Mouse (Mus musculus): Measurements from ENCODE around the gene Xylt2. TPM values are rescaled to one million over a fixed set of nuclear protein-coding genes. Genes with fewer than 3 reads are reported as not detected.
A peak's percentile ranks its signal among the peaks of the same experiment; 100 is the strongest.

Xylt2 gene
- polyA plus RNA-seq, 1 experiment from 2014 or later, result 18.5 TPM

DNA sequence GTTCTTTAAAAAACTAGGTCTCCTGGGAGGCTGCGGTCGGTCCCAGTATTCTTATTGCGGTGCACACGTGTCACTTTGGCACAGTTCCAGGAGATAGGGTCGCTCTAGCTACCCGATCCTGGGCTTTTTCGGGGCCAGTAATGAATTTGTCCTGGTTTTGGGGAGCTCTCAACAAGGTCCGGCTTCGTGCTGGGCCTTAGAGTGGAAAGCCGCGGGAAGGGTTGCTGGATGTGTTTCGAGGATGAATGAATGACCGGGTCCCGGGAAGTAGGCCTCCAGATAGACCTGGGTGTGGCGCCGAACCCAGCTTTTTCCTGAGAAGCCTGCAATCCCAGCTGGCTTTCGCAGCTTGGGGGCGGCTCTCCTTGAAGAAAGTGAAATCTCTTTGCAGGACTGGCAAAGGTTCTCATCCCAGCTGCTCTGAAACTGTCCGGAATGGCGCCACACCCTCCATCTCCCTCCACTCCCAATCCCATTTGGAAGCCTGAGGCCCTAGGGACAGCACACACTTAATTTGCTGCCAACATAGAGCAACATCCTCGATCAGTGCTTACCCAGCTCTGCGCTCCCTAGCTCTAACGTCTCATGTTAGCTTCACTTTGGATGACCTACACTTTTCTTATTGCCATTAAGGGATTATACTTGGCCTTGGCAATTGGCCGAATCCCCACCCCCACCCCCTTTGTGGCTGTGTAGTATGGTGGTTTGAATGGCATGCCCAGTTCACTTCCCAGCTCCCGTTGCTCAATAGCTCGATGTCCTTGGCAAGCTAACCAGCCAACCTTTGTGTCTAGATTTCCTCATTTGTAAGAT, 46.9 kb downstream of the Xylt2 start:
- no peaks in the 10 kb centered on the region for H3K9me3 ChIP-seq (ENCODE audit: control insufficient read depth, low read length)
- peaks cover 8% of the 10 kb centered on the region for H3K4me1 ChIP-seq (ENCODE audit: control insufficient read depth, insufficient read depth, low read length)
- ATAC-seq (ENCODE audit: low FRiP score, low TSS enrichment), result peak; percentile 29; the same call in 1 of the 2 replicates
- peak overlapping the region; percentile 73 for H3K4me2 ChIP-seq (replicated peaks; ENCODE audit: low read depth, low read length)
- 14% methylated on average over 26 of the region's 26 CpGs for WGBS
- H3K27ac ChIP-seq (ENCODE audit: low read depth, low read length), result peak overlapping the region; percentile 45; the same call in 1 of the 2 replicates
- no peaks in the 10 kb centered on the region for H3K27me3 ChIP-seq (ENCODE audit: control insufficient read depth, insufficient read depth, low read length)
- peak overlapping the region; percentile 84 for H3K4me3 ChIP-seq (ENCODE audit: low read length)
- peaks cover 38% of the 10 kb centered on the region for H3K36me3 ChIP-seq (ENCODE audit: control insufficient read depth, insufficient read depth, low read length)
- peak overlapping the region; percentile 85 for H3K9ac ChIP-seq (ENCODE audit: low read depth, low read length)

DNA sequence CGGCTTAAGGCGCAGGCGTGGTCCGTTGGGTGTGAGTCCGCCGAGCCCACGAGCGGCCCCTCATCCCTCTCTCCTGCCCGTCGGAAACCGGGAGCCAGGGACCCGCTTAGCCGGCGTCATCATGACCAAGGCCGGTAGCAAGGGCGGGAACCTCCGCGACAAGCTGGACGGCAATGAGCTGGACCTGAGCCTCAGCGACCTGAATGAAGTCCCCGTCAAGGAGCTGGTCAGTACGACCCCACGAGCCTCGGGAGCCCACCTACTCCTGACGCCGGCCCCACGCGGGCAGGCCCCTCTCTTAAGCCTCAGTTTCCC, 47.5 kb downstream of the Xylt2 start:
- ATAC-seq (ENCODE audit: low FRiP score, low TSS enrichment), result peak; percentile 83

DNA sequence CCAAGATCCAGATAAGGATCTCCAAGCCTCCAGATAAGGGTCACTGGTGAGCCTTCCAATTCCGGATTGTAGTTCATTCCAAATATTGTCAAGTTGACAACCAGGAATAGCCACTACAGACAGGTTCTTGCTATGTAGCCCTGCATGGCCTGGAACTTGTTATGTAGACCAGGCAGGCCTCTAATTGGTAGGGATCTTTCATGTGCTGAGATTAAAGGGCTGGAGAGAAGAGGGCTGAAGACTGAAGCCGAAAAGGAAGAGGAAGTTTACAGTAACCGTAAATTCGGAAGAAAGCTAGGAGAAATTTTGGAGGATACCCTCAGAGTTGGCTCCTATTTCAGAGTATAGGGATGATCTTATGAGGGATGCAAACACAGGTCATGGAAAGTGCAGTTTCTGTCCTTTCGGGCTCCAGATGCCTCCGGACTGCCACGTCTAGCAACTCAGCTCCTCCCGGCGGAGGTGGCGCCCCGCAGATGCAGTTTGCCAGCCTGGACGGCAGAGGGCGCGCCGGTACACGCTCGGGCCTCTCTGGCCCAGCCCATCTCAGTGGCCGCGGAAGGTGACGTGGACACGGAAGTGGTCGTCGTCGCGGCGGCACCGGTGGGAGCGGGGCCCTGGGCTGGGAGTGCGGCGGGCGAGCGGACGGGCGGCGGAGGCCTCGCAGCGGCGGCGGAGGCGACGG, 48.0 kb downstream of the Xylt2 start, which contains the start of gene Lrrc59:
TSS of gene Lrrc59 (plus strand) at position 569 of the 685 bp plus-strand sequence.
- Histone ChIP-seq H3K9me3 (ENCODE audit: control insufficient read depth, low read length) (no peaks in the 10 kb centered on the region), H3K9ac (ENCODE audit: low read depth, low read length) (peak within 1 kb of the TSS; percentile 85), H3K4me3 (ENCODE audit: low read length) (peak within 1 kb of the TSS; percentile 84), H3K4me1 (ENCODE audit: control insufficient read depth, insufficient read depth, low read length) (peaks cover 8% of the 10 kb centered on the region), H3K36me3 (ENCODE audit: control insufficient read depth, insufficient read depth, low read length) (peaks cover 27% of the 10 kb centered on the region), H3K27ac (ENCODE audit: low read depth, low read length) (peak within 1 kb of the TSS; percentile 45; the same call in 1 of the 2 replicates), H3K27me3 (ENCODE audit: control insufficient read depth, insufficient read depth, low read length) (no peaks in the 10 kb centered on the region), H3K4me2 (replicated peaks; ENCODE audit: low read depth, low read length) (peak within 1 kb of the TSS; percentile 73)
- 6% methylated on average over 41 of the region's 41 CpGs for WGBS
- ATAC-seq (ENCODE audit: low FRiP score, low TSS enrichment), result peak; percentile 99

More for the DNA sequence above, 47.5 kb downstream of the Xylt2 start:
- H3K27ac ChIP-seq (ENCODE audit: low read depth, low read length), result peak overlapping the region; percentile 45; the same call in 1 of the 2 replicates
- peak overlapping the region; percentile 84 for H3K4me3 ChIP-seq (ENCODE audit: low read length)
- H3K9ac ChIP-seq (ENCODE audit: low read depth, low read length), result peak overlapping the region; percentile 85
- H3K9me3 ChIP-seq (ENCODE audit: control insufficient read depth, low read length), result no peaks in the 10 kb centered on the region
- peaks cover 32% of the 10 kb centered on the region for H3K36me3 ChIP-seq (ENCODE audit: control insufficient read depth, insufficient read depth, low read length)
- H3K27me3 ChIP-seq (ENCODE audit: control insufficient read depth, insufficient read depth, low read length), result no peaks in the 10 kb centered on the region
- H3K4me1 ChIP-seq (ENCODE audit: control insufficient read depth, insufficient read depth, low read length), result peaks cover 8% of the 10 kb centered on the region
- under 1% methylated on average over 28 of the region's 28 CpGs for WGBS
- H3K4me2 ChIP-seq (replicated peaks; ENCODE audit: low read depth, low read length), result peak overlapping the region; percentile 73

DNA sequence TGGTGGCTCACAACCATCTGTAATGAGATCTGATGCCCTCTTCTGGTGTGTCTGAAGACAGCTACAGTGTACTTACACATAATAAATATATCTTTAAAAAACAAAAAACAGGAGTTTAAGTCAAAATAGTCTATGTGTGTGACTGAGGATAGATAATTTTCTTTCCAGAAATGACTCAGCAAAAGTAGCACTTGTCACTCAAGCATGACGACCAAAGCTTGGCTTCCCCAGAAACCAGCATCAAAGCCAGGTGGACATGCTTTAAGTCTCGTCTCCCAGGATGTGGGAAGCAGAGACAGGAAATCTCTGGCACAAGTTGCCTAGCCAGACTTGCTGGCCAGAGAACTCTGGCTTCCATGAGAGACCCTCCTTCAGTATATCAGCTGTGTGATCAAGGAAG, 55.2 kb downstream of the Xylt2 start:
- no peak overlapping the region for H3K27ac ChIP-seq (ENCODE audit: low read depth, low read length)
- ATAC-seq (ENCODE audit: low FRiP score, low TSS enrichment), result no peak
- WGBS, result 77% methylated on average over 2 of the region's 2 CpGs

DNA sequence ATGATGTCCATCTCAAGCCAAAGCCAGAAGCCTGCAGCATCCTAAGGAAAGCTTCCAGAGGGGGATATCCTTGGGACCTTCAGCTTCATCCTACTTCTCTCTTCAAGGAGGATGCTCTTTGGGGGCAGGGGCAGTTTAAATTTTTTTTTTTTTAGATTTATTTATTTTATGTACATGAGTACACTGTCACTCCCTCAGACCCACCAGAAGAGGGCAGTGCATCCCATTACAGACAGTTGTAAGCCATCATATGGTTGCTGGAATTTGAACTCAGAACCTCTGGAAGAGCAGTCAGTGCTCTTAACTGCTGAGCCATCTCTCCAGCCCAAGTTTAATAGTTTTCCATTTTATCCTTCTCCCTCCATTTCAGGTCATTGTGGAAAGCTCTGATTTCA, 55.9 kb downstream of the Xylt2 start:
- H3K4me3 ChIP-seq (ENCODE audit: low read length), result no peak overlapping the region
- no peak overlapping the region for H3K27ac ChIP-seq (ENCODE audit: low read depth, low read length)
- no peaks in the 10 kb centered on the region for H3K27me3 ChIP-seq (ENCODE audit: control insufficient read depth, insufficient read depth, low read length)
- no peak overlapping the region for H3K9ac ChIP-seq (ENCODE audit: low read depth, low read length)
- H3K4me2 ChIP-seq (replicated peaks; ENCODE audit: low read depth, low read length), result no peak overlapping the region
- no peaks in the 10 kb centered on the region for H3K4me1 ChIP-seq (ENCODE audit: control insufficient read depth, insufficient read depth, low read length)
- no peak for ATAC-seq (ENCODE audit: low FRiP score, low TSS enrichment)
- H3K9me3 ChIP-seq (ENCODE audit: control insufficient read depth, low read length), result no peaks in the 10 kb centered on the region
- no peaks in the 10 kb centered on the region for H3K36me3 ChIP-seq (ENCODE audit: control insufficient read depth, insufficient read depth, low read length)

More for the DNA sequence above, 55.2 kb downstream of the Xylt2 start:
- Histone ChIP-seq H3K4me3 (ENCODE audit: low read length) (no peak overlapping the region), H3K4me1 (ENCODE audit: control insufficient read depth, insufficient read depth, low read length) (no peaks in the 10 kb centered on the region), H3K9me3 (ENCODE audit: control insufficient read depth, low read length) (no peaks in the 10 kb centered on the region), H3K4me2 (replicated peaks; ENCODE audit: low read depth, low read length) (no peak overlapping the region), H3K36me3 (ENCODE audit: control insufficient read depth, insufficient read depth, low read length) (no peaks in the 10 kb centered on the region), H3K9ac (ENCODE audit: low read depth, low read length) (no peak overlapping the region), H3K27me3 (ENCODE audit: control insufficient read depth, insufficient read depth, low read length) (no peaks in the 10 kb centered on the region)

DNA sequence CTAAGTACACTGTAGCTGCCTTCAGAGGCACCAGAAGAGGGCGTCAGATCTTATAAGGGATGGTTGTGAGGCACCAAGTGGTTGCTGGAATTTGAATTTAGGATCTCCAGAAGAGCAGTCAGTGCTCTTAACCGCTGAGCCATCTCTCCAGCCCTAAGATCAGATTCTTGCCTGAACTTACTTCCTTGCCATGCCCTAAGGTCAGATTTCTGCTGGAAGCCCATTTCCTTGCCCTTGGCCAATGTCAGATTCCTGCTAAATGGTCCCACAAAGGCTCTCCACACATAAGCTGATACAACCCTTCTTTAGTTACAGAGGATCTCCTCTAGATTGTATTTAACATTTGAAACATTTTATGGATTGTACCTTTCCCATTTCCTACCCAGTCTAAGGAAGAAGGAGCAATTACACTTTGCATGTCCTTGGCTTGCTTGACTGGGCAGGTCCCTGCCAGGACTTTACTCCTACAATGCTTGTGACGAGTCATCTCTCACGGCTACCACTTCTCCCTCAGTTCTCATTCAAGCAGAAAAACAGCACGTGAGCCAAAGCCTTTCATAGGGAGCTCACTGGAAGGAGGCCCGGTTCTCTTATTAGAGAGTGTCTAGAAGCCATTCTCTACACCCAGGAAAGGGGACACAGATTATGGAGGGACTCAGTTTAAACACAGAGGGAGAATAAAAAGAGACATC, 56.4 kb downstream of the Xylt2 start:
- no peak overlapping the region for H3K4me3 ChIP-seq (ENCODE audit: low read length)
- WGBS, result 40% methylated on average over 6 of the region's 6 CpGs
- no peaks in the 10 kb centered on the region for H3K27me3 ChIP-seq (ENCODE audit: control insufficient read depth, insufficient read depth, low read length)
- H3K4me2 ChIP-seq (replicated peaks; ENCODE audit: low read depth, low read length), result no peak overlapping the region
- no peaks in the 10 kb centered on the region for H3K9me3 ChIP-seq (ENCODE audit: control insufficient read depth, low read length)
- ATAC-seq (ENCODE audit: low FRiP score, low TSS enrichment), result no peak
- H3K4me1 ChIP-seq (ENCODE audit: control insufficient read depth, insufficient read depth, low read length), result no peaks in the 10 kb centered on the region
- no peak overlapping the region for H3K27ac ChIP-seq (ENCODE audit: low read depth, low read length)
- no peak overlapping the region for H3K9ac ChIP-seq (ENCODE audit: low read depth, low read length)
- no peaks in the 10 kb centered on the region for H3K36me3 ChIP-seq (ENCODE audit: control insufficient read depth, insufficient read depth, low read length)

DNA sequence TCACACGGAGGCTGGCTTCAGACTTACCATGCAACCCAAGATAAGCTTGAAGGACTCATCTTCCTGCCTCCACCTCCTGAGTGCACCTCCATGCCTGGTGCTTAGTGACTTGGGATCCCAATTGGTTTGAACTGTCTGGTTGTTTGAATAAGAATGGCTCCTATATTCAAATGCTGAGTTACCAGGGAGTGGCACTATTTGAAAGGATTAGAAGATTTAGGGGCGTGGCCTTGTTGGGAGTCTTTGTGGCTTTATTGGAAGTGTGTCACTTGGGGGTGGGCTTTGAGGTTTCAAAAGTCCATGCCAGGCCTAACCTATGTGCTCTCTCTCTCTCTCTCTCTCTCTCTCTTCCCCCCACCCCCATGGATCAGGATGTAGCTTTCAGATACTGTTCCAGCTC, 59.7 kb downstream of the Xylt2 start:
- Histone ChIP-seq H3K27me3 (ENCODE audit: control insufficient read depth, insufficient read depth, low read length) (no peaks in the 10 kb centered on the region), H3K27ac (ENCODE audit: low read depth, low read length) (no peak overlapping the region), H3K4me2 (replicated peaks; ENCODE audit: low read depth, low read length) (no peak overlapping the region), H3K4me3 (ENCODE audit: low read length) (no peak overlapping the region), H3K36me3 (ENCODE audit: control insufficient read depth, insufficient read depth, low read length) (no peaks in the 10 kb centered on the region), H3K9ac (ENCODE audit: low read depth, low read length) (no peak overlapping the region), H3K9me3 (ENCODE audit: control insufficient read depth, low read length) (no peaks in the 10 kb centered on the region), H3K4me1 (ENCODE audit: control insufficient read depth, insufficient read depth, low read length) (no peaks in the 10 kb centered on the region)
- WGBS, result 90% methylated on average over 2 of the region's 2 CpGs
- ATAC-seq (ENCODE audit: low FRiP score, low TSS enrichment), result no peak

DNA sequence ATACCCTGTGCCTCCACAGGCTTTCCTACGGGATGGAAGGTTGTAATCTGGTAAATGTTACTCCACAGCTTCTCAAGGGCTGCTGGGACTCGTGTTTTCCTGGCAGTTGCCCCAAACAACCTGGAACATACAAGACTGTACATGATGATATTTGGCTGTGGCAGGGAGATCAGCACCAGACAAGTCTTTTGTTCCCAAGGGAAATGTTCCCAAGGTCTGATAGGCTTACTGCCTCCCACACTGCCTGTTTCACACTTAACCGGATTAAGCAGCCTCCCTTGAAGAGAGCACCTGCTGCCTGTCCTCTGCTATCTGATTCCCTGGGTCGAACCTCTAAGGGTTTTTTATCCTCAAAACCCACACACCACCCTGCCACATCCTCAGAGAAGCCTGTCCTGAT, 61.8 kb downstream of the Xylt2 start:
- H3K4me1 ChIP-seq (ENCODE audit: control insufficient read depth, insufficient read depth, low read length), result no peaks in the 10 kb centered on the region
- H3K27ac ChIP-seq (ENCODE audit: low read depth, low read length), result no peak overlapping the region
- 39% methylated on average over 4 of the region's 4 CpGs for WGBS
- ATAC-seq (ENCODE audit: low FRiP score, low TSS enrichment), result no peak
- H3K9ac ChIP-seq (ENCODE audit: low read depth, low read length), result no peak overlapping the region
- H3K9me3 ChIP-seq (ENCODE audit: control insufficient read depth, low read length), result no peaks in the 10 kb centered on the region
- H3K4me2 ChIP-seq (replicated peaks; ENCODE audit: low read depth, low read length), result no peak overlapping the region
- no peaks in the 10 kb centered on the region for H3K27me3 ChIP-seq (ENCODE audit: control insufficient read depth, insufficient read depth, low read length)
- no peak overlapping the region for H3K4me3 ChIP-seq (ENCODE audit: low read length)
- no peaks in the 10 kb centered on the region for H3K36me3 ChIP-seq (ENCODE audit: control insufficient read depth, insufficient read depth, low read length)

DNA sequence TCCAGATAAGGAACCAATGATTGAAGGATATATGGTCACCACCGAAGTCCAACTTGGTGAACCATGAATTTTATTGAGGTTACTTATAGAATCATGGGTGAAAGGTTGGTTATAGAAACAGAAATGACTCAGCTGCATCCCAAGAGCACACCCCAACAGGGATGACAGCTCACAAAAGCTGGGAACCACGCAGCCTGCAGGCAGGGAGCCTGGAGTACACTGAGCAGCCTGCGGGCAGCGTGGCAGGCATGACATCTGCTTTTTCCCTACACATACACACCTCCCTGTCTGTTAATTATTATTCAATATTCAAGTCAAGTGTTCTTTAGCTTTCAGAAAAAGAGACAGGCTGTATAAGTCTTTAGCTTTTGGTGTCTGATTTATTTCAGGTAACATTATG, 62.7 kb downstream of the Xylt2 start:
- H3K4me2 ChIP-seq (replicated peaks; ENCODE audit: low read depth, low read length), result no peak overlapping the region
- no peaks in the 10 kb centered on the region for H3K27me3 ChIP-seq (ENCODE audit: control insufficient read depth, insufficient read depth, low read length)
- no peak overlapping the region for H3K9ac ChIP-seq (ENCODE audit: low read depth, low read length)
- H3K9me3 ChIP-seq (ENCODE audit: control insufficient read depth, low read length), result no peaks in the 10 kb centered on the region
- no peaks in the 10 kb centered on the region for H3K4me1 ChIP-seq (ENCODE audit: control insufficient read depth, insufficient read depth, low read length)
- H3K4me3 ChIP-seq (ENCODE audit: low read length), result no peak overlapping the region
- no peaks in the 10 kb centered on the region for H3K36me3 ChIP-seq (ENCODE audit: control insufficient read depth, insufficient read depth, low read length)
- 67% methylated on average over 4 of the region's 4 CpGs for WGBS
- no peak overlapping the region for H3K27ac ChIP-seq (ENCODE audit: low read depth, low read length)
- ATAC-seq (ENCODE audit: low FRiP score, low TSS enrichment), result no peak

All from kidney, embryonic 14.5 days (tissue).